Mouse (Mus musculus) midbrain, embryonic 10.5 days (tissue): ENCODE measurements around the gene B830017H08Rik. TPM values are rescaled to one million over a fixed set of nuclear protein-coding genes. Genes with fewer than 3 reads are reported as not detected.

Experiments
- DNase-seq: peaks from one replicate; pipeline ENCODE4 v3.0.0-alpha.2; 2017; ENCODE audit warnings: low spot score
- H3K27ac ChIP-seq: fragments of 300-500 bp; sonication (generic); replicated peaks from 2 replicates; pipeline ENCODE4 v1.5.1; 2016; ENCODE audit warnings: mild to moderate bottlenecking
- H3K27me3 ChIP-seq: fragments of 300-500 bp; sonication (generic); 2 replicates; pipeline ENCODE4 v1.6.1; 2016; ENCODE audit warnings: low read depth, mild to moderate bottlenecking; ENCODE audit not compliant: poor library complexity, severe bottlenecking
- H3K36me3 ChIP-seq: fragments of 300-500 bp; sonication (generic); 2 replicates; pipeline ENCODE4 v1.6.1; 2016; ENCODE audit warnings: mild to moderate bottlenecking, moderate library complexity
- H3K4me1 ChIP-seq: fragments of 300-500 bp; sonication (generic); 2 replicates; pipeline ENCODE4 v1.6.1; 2016
- H3K4me3 ChIP-seq: fragments of 300-500 bp; sonication (generic); 2 replicates; pipeline ENCODE4 v1.5.1; 2016; ENCODE audit warnings: mild to moderate bottlenecking, moderate library complexity
- H3K9me3 ChIP-seq: fragments of 300-500 bp; sonication (generic); replicated peaks from 2 replicates; pipeline ENCODE4 v1.6.1; 2016; ENCODE audit warnings: mild to moderate bottlenecking
- WGBS: fragments of 180-500 bp; shearing (Covaris S2); methylation state at CpG from one replicate; pipeline ENCODE4 v1.1.7; 2016; 5-methylcytosine and 5-hydroxymethylcytosine counted together
- polyA plus RNA-seq: library from polyadenylated mRNA; unstranded; fragments of >200 nt; fragmentation: Nextera tagmentation; extraction: Ambion mirVana; gene quantifications from 2 replicates; pipeline ENCODE4 v1.2.1, GENCODE M21; 2016

The B830017H08Rik gene
- polyA plus RNA-seq, 1 experiment from 2014 or later: not detected

DNA sequence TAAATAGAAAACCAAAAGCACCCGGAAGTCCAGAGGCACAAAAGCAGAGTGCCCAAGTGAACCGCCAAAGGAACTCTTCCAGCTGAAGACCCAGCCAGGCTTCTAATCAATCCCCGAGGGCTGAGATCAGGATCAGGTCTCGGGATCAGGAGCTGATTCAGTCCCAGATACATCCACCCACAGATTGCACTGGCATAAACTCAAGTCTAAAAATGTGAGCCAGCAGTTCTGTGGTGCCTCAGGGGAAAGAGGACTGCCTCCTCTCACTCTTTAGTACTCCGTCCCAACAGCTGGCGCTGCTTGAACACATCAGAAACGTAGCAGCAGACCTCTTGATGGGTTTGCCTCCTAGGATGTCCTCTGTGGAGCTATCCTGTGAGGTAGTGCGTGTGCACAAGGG is 16.4 kb upstream of the B830017H08Rik start:
- 80% methylated on average over 8 of the region's 8 CpGs for WGBS
- peaks cover 64% of the 10 kb centered on the region for H3K27me3 ChIP-seq
- no peak for DNase-seq

GRCm38 (mm10) chr16:17826500-17826899 is 6.4 kb upstream of the B830017H08Rik start:
- WGBS: 91% methylated on average over 2 of the region's 2 CpGs
- no peak for DNase-seq
- Histone ChIP-seq H3K4me1 (peaks cover 4% of the 10 kb centered on the region; the same call in 1 of the 2 replicates), H3K9me3 (no peaks in the 10 kb centered on the region), H3K4me3 (no peak overlapping the region), H3K27me3 (peaks cover 46% of the 10 kb centered on the region), H3K27ac (no peak overlapping the region), H3K36me3 (no peaks in the 10 kb centered on the region)

More for the DNA sequence above, 16.4 kb upstream of the B830017H08Rik start:
- Histone ChIP-seq H3K9me3 (no peaks in the 10 kb centered on the region), H3K4me3 (no peak overlapping the region), H3K36me3 (no peaks in the 10 kb centered on the region), H3K27ac (no peak overlapping the region), H3K4me1 (peaks cover 14% of the 10 kb centered on the region)

DNA sequence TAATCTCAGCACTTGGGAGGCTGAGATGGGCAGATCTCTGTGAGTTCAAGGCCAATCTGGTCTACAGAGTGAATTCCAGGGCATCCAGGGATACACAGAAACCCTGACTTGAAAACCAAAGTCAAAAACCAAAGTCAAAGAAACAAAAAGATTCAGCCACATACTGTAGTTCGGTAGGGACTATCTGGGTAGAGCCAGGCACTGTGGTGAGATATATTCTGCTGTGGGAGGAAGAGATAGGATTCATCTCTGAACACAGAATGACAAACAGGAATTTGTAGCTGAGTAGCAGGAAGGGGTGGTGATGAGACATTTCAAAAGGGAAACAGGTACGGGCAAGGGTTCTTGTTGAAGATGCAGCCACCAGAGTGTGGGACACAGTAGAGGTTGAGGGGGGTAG is 4.7 kb upstream of the B830017H08Rik start:
- no peak overlapping the region for H3K4me3 ChIP-seq
- peaks cover 9% of the 10 kb centered on the region for H3K4me1 ChIP-seq
- H3K27me3 ChIP-seq: peaks cover 64% of the 10 kb centered on the region
- no peaks in the 10 kb centered on the region for H3K9me3 ChIP-seq
- WGBS: 94% methylated on average over 2 of the region's 2 CpGs
- H3K27ac ChIP-seq: no peak overlapping the region
- no peak for DNase-seq
- no peaks in the 10 kb centered on the region for H3K36me3 ChIP-seq

GRCm38 (mm10) chr16:17828867-17829266 is 4.1 kb upstream of the B830017H08Rik start:
- Histone ChIP-seq H3K4me1 (peaks cover 16% of the 10 kb centered on the region), H3K9me3 (no peaks in the 10 kb centered on the region), H3K27ac (no peak overlapping the region), H3K27me3 (peaks cover 70% of the 10 kb centered on the region), H3K36me3 (no peaks in the 10 kb centered on the region), H3K4me3 (no peak overlapping the region)
- 81% methylated on average over 3 of the region's 3 CpGs for WGBS
- no peak for DNase-seq

DNA sequence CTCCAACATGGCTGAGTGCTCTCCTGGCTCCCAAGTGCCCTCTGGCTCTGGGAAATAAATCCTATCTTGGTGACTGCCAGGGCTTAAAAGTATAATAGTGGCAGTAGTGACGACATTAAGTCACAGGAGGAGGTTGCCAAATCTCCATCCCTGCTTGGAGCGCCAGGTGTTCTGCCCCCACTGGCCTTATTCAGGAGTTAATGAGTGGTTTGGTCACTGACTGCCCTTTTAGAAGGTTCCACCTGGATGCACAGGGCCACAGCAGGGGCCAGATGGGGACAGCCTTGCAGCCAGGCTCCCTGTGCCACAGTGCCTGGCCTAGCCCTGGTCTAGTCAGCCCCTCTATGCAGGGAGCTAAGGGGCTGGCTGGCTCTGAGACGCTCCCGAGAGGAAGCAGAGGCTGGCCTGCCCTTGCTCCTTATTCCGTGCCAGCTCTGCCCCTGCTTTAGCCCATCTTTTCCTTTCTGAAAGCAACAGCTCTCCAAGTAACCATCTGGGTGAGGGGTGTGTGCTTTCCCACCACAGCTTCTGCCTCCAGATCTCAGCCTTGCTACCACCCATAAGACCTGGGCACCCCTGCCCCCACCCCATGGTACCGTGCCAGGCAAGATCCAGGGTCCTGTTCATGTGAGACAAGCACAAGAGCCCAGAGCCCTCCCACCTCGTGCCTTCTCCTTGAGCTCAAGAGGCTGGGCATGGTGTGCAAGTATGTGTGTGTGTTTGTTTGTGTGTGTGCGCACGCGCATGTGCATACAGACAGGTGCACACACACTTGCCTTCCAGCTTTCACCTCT is 2.3 kb upstream of the B830017H08Rik start:
- no peaks in the 10 kb centered on the region for H3K9me3 ChIP-seq
- peaks cover 24% of the 10 kb centered on the region for H3K4me1 ChIP-seq
- H3K27me3 ChIP-seq: peaks cover 87% of the 10 kb centered on the region
- no peak for DNase-seq
- H3K4me3 ChIP-seq: no peak overlapping the region
- WGBS: 57% methylated on average over 10 of the region's 10 CpGs
- no peaks in the 10 kb centered on the region for H3K36me3 ChIP-seq
- H3K27ac ChIP-seq: no peak overlapping the region

DNA sequence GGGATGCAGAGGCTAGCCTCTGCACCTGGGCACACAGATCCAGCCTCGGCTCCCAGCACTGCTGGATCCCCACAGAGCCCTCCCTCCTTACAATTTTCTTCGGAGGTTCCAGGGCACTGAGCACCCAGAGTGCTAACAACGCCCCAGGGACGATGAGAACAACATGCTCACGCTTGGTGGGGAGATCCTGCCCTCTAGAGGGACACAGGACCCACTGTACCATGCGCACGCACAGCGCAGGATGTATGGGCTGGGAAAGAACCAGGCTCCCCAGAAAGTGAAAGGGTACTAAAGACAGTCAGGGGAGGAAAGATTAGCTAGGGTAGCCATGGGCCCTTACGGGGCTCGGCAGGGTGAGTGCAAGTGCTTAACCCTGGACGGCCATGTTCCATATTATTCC is 1.1 kb upstream of the B830017H08Rik start:
- Histone ChIP-seq H3K4me1 (peaks cover 24% of the 10 kb centered on the region), H3K27ac (no peak overlapping the region), H3K9me3 (no peaks in the 10 kb centered on the region), H3K36me3 (no peaks in the 10 kb centered on the region), H3K27me3 (peaks cover 99% of the 10 kb centered on the region), H3K4me3 (no peak overlapping the region)
- no peak for DNase-seq
- 11% methylated on average over 11 of the region's 11 CpGs for WGBS

DNA sequence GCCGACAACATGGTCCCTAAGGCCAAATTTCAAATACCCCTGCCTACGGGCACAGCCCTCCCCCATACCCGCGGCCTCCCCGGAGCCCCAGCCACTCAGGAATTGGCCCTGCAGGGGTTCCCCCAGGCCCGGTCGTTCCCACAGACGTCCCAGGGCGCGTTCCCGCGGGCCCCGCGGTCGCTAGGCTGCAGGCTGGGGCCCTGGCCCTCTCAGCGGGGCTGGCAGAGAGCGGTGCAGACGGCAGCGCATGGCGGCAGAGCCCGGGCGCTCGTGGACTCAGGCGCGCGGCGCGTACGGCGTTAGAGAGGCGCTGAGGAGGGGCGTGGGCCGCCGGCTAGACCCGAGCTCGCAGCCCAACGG is 380 bp downstream of the B830017H08Rik start:
- no peaks in the 10 kb centered on the region for H3K9me3 ChIP-seq
- peaks cover 4% of the 10 kb centered on the region; the same call in 1 of the 2 replicates for H3K36me3 ChIP-seq
- DNase-seq: peak; percentile 58
- H3K4me1 ChIP-seq: peaks cover 24% of the 10 kb centered on the region
- H3K27ac ChIP-seq: peak overlapping the region; percentile 34
- under 1% methylated on average over 25 of the region's 37 CpGs for WGBS
- peaks cover 100% of the 10 kb centered on the region for H3K27me3 ChIP-seq
- H3K4me3 ChIP-seq: peak overlapping the region; percentile 63

DNA sequence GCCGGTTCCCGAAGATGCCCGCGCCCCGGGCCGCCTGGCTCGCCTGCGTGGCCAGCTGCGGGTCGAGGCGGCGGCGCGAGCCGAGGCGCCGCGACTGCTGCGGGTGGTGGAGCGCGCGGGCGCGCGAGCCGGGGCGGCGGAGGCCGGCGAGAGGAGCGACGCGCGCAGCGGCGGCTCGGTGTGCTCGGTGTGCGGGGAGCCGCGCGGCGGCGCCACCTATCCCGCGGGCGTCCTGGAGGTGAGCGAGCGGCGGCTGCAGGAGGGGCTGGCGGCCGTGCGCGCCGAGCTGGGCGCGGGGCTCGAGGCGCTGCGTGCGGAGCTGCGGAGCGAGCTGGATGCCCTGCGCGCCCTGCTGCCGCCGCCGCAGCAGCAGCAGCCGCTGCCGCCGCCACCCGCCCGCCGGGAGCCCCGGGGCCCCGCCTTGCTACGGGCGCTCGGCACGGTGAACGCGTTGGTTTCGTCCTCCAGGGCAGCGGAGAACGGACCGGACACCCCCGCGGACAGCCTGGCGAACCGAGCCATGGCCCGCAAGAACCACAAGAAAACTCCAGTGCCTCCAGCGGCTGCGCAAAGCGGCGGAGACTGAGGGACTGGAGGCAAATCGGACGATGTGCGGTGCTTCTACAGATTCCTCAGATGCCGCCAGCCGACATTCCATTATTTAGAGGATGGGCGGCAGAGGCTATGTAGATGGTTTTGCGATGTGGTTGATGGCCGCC is 919 bp downstream of the B830017H08Rik start:
- H3K4me1 ChIP-seq: peaks cover 24% of the 10 kb centered on the region
- no peaks in the 10 kb centered on the region for H3K9me3 ChIP-seq
- 4% methylated on average over 93 of the region's 103 CpGs for WGBS
- peaks cover 6% of the 10 kb centered on the region; the same call in 1 of the 2 replicates for H3K36me3 ChIP-seq
- peaks cover 95% of the 10 kb centered on the region for H3K27me3 ChIP-seq
- peak overlapping the region; percentile 63 for H3K4me3 ChIP-seq
- peak; percentile 64 for DNase-seq
- peak overlapping the region; percentile 34 for H3K27ac ChIP-seq

GRCm38 (mm10) chr16:17834543-17834942 is 1.6 kb downstream of the B830017H08Rik start:
- H3K27me3 ChIP-seq: peaks cover 88% of the 10 kb centered on the region
- H3K9me3 ChIP-seq: no peaks in the 10 kb centered on the region
- peaks cover 24% of the 10 kb centered on the region for H3K4me1 ChIP-seq
- H3K27ac ChIP-seq: no peak overlapping the region
- peaks cover 6% of the 10 kb centered on the region; the same call in 1 of the 2 replicates for H3K36me3 ChIP-seq
- no peak for DNase-seq
- peak overlapping the region; percentile 63 for H3K4me3 ChIP-seq
- 57% methylated on average over 7 of the region's 7 CpGs for WGBS

- Histone ChIP-seq H3K9me3 (no peaks in the 10 kb centered on the region), H3K4me3 (no peak overlapping the region), H3K4me1 (peaks cover 24% of the 10 kb centered on the region), H3K27ac (no peak overlapping the region), H3K27me3 (peaks cover 78% of the 10 kb centered on the region), H3K36me3 (peaks cover 14% of the 10 kb centered on the region)
- no peak for DNase-seq
- WGBS: 41% methylated on average over 13 of the region's 13 CpGs
Observed at GRCm38 (mm10) chr16:17835481-17835880, 2.6 kb downstream of the B830017H08Rik start.

- Histone ChIP-seq H3K9me3 (no peaks in the 10 kb centered on the region), H3K4me3 (no peak within 1 kb of the TSS), H3K4me1 (peaks cover 17% of the 10 kb centered on the region), H3K27ac (no peak within 1 kb of the TSS), H3K27me3 (peaks cover 53% of the 10 kb centered on the region), H3K36me3 (peaks cover 40% of the 10 kb centered on the region)
- 85% methylated on average over 6 of the region's 6 CpGs for WGBS
- no peak for DNase-seq
Observed at GRCm38 (mm10) chr16:17838051-17838450, 5.1 kb downstream of the B830017H08Rik start, which contains the start of gene Car15. Gene Car15, minus strand, starts transcription at chr16:17838364.

DNA sequence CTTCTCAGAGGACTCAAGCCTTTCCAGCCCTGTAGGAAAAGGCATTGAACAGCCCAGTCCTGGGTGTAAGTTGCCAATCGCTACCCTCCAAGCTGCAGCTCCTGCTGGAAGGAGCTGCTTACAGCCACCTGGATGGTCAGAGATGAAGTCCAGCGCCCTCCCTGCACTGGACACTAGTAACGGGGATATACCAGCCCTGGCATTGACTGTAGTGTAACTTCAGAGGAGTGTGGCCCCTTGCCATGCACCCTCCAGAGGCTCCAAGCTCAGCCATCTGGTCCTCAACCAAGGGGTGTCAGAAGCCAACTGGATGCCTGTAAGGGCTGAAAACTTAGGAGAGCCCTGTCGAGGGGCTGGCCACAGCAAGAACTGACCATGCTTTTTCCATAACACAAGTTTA is 7.1 kb downstream of the B830017H08Rik start:
- Histone ChIP-seq H3K36me3 (peaks cover 59% of the 10 kb centered on the region), H3K4me1 (no peaks in the 10 kb centered on the region), H3K9me3 (no peaks in the 10 kb centered on the region), H3K4me3 (no peak overlapping the region), H3K27me3 (peaks cover 33% of the 10 kb centered on the region), H3K27ac (no peak overlapping the region)
- no peak for DNase-seq
- WGBS: 85% methylated on average over 4 of the region's 4 CpGs

- Histone ChIP-seq H3K27me3 (peaks cover 9% of the 10 kb centered on the region), H3K27ac (no peak overlapping the region), H3K9me3 (no peaks in the 10 kb centered on the region), H3K36me3 (peaks cover 84% of the 10 kb centered on the region), H3K4me1 (no peaks in the 10 kb centered on the region), H3K4me3 (no peak overlapping the region)
- no peak for DNase-seq
- WGBS: 95% methylated on average over 7 of the region's 7 CpGs
Observed at GRCm38 (mm10) chr16:17842437-17842836, 9.5 kb downstream of the B830017H08Rik start.
